Mouse (Mus musculus): ENCODE measurements around the gene Fn3krp.

Gene Fn3krp

GRCm38 (mm10) chr11:121442076-121442475, 20.9 kb downstream of the Fn3krp start:
- in situ Hi-C loops (cut with MboI, MseI) = no loop called here

GRCm38 (mm10) chr11:121451216-121451726, 30.1 kb downstream of the Fn3krp start:
- in situ Hi-C loops (cut with MboI, MseI) = loop anchor here in 1 of 2 experiments (5.0 kb wide), 1 partner anchor 79 kb away; no protein-coding TSS in a partner anchor

- in situ Hi-C loops (cut with MboI, MseI) = loop anchor here in 1 of 2 experiments (5.0 kb wide), 1 partner anchor 80 kb away; no protein-coding TSS in a partner anchor
Measured at GRCm38 (mm10) chr11:121451753-121452635, 30.8 kb downstream of the Fn3krp start, which contains the start of gene Tbcd. Tbcd (plus strand) TSS chr11:121451949.

- in situ Hi-C loops (cut with MboI, MseI) = no loop called here
Measured at GRCm38 (mm10) chr11:121457874-121458273, 36.7 kb downstream of the Fn3krp start.

GRCm38 (mm10) chr11:121467408-121467807, 46.2 kb downstream of the Fn3krp start:
- in situ Hi-C loops (cut with MboI, MseI) = no loop called here

GRCm38 (mm10) chr11:121474831-121475230, 53.6 kb downstream of the Fn3krp start:
- in situ Hi-C loops (cut with MboI, MseI) = loop anchor here (5.0 kb wide), 1 partner anchor 332 kb away; no protein-coding TSS in a partner anchor

- in situ Hi-C loops (cut with MboI, MseI) = loop anchor here in 1 of 2 experiments (5.0 kb wide), 1 partner anchor 331 kb away; no protein-coding TSS in a partner anchor
Measured at GRCm38 (mm10) chr11:121475699-121476415, 54.7 kb downstream of the Fn3krp start.

- in situ Hi-C loops (cut with MboI, MseI) = loop anchor here in 1 of 2 experiments (5.0 kb wide), 1 partner anchor 328 kb away; no protein-coding TSS in a partner anchor
Measured at GRCm38 (mm10) chr11:121479476-121480203, 58.4 kb downstream of the Fn3krp start.
